Mouse (Mus musculus) neural tube, embryonic 14.5 days (tissue): Measurements from ENCODE around the gene Krt90. TPM values are rescaled to one million over a fixed set of nuclear protein-coding genes. Genes with fewer than 3 reads are reported as not detected.
"Not testable (repeated sequence)": the region's sequence is repeated elsewhere in the genome, so short reads cannot be mapped to it uniquely, and the experiment has no call there.

Experiments
- ATAC-seq: fragments of 200-750 bp; cut with Nextera tagmentation; 2 replicates; pipeline ENCODE4 v1.8.0; 2017; ENCODE audit warnings: low read depth, mild to moderate bottlenecking, moderate TSS enrichment, moderate library complexity
- H3K27ac ChIP-seq: fragments of 300-500 bp; sonication (generic); 2 replicates; pipeline ENCODE4 v1.5.1; 2014; ENCODE audit warnings: low read depth, mild to moderate bottlenecking, control low read depth, low read length, moderate library complexity, mixed read lengths
- H3K27me3 ChIP-seq: fragments of 300-500 bp; sonication (generic); 2 replicates; pipeline ENCODE4 v1.6.1; 2014; ENCODE audit warnings: low read length; ENCODE audit not compliant: control insufficient read depth, insufficient read depth
- H3K36me3 ChIP-seq: fragments of 300-500 bp; sonication (generic); 2 replicates; pipeline ENCODE4 v1.6.1; 2014; ENCODE audit warnings: low read length, mixed read lengths; ENCODE audit not compliant: control insufficient read depth, insufficient read depth
- H3K4me1 ChIP-seq: fragments of 300-500 bp; sonication (generic); 2 replicates; pipeline ENCODE4 v1.6.1; 2014; ENCODE audit warnings: low read length; ENCODE audit not compliant: control insufficient read depth, insufficient read depth
- H3K4me2 ChIP-seq: fragments of 300-500 bp; sonication (generic); 2 replicates; pipeline ENCODE4 v1.6.1; 2014; ENCODE audit warnings: mild to moderate bottlenecking, low read depth, low read length, control low read depth
- H3K4me3 ChIP-seq: fragments of 300-500 bp; sonication (generic); 2 replicates; pipeline ENCODE4 v1.5.1; 2014; ENCODE audit warnings: low read depth, low read length, control low read depth, mixed read lengths
- H3K9ac ChIP-seq: fragments of 300-500 bp; sonication (generic); replicated peaks from 2 replicates; pipeline ENCODE4 v1.6.1; 2014; ENCODE audit warnings: low read depth, mild to moderate bottlenecking, control low read depth, low read length, mixed read lengths
- H3K9me3 ChIP-seq: fragments of 300-500 bp; sonication (generic); 2 replicates; pipeline ENCODE4 v1.6.1; 2016; ENCODE audit warnings: low read length; ENCODE audit not compliant: control insufficient read depth
- WGBS: fragments of 180-500 bp; shearing (Covaris S2); extraction: QIAGEN DNeasy Blood & Tissue Kit; methylation state at CpG from one replicate; pipeline ENCODE4 v1.1.7; 2014; 5-methylcytosine and 5-hydroxymethylcytosine counted together
- microRNA-seq: library from miRNA; unstranded; fragments of <30 nt; microRNA quantifications from one replicate; pipeline ENCODE4, GENCODE M21; 2016
- polyA plus RNA-seq: library from polyadenylated mRNA; unstranded; fragments of >200 nt; fragmentation: Nextera tagmentation; extraction: Ambion mirVana; gene quantifications from 2 replicates; pipeline ENCODE4 v1.2.1, GENCODE M21; 2014

Gene Krt90
- polyA plus RNA-seq, 1 experiment from 2014 or later, result 0.13 TPM

GRCm38 (mm10) chr15:101532720-101533119 is 30.0 kb downstream of the Krt90 start, which contains the start of gene Krt84:
Krt84 (minus strand) TSS chr15:101532820.
- H3K9me3 ChIP-seq, result no peaks in the 10 kb centered on the region
- no peak within 1 kb of the TSS for H3K4me2 ChIP-seq
- no peaks in the 10 kb centered on the region for H3K36me3 ChIP-seq
- 68% methylated on average over 7 of the region's 7 CpGs for WGBS
- H3K27me3 ChIP-seq, result no peaks in the 10 kb centered on the region
- H3K9ac ChIP-seq, result no peak within 1 kb of the TSS
- no peaks in the 10 kb centered on the region for H3K4me1 ChIP-seq
- no peak within 1 kb of the TSS for H3K27ac ChIP-seq
- no peak within 1 kb of the TSS for H3K4me3 ChIP-seq
- ATAC-seq, result no peak

- no peaks in the 10 kb centered on the region for H3K27me3 ChIP-seq
- H3K4me2 ChIP-seq, result no peak overlapping the region
- no peaks in the 10 kb centered on the region for H3K9me3 ChIP-seq
- no peak overlapping the region for H3K27ac ChIP-seq
- H3K4me3 ChIP-seq, result no peak overlapping the region
- no peaks in the 10 kb centered on the region for H3K4me1 ChIP-seq
- ATAC-seq, result no peak
- 76% methylated on average over 4 of the region's 4 CpGs for WGBS
- H3K36me3 ChIP-seq, result no peaks in the 10 kb centered on the region
- H3K9ac ChIP-seq, result no peak overlapping the region
Measured at GRCm38 (mm10) chr15:101522556-101523232, 40.1 kb downstream of the Krt90 start.

GRCm38 (mm10) chr15:101519792-101520191 is 43.0 kb downstream of the Krt90 start:
- no peaks in the 10 kb centered on the region for H3K36me3 ChIP-seq
- H3K27me3 ChIP-seq, result no peaks in the 10 kb centered on the region
- no peak overlapping the region for H3K4me3 ChIP-seq
- H3K9ac ChIP-seq, result no peak overlapping the region
- no peak overlapping the region for H3K27ac ChIP-seq
- no peaks in the 10 kb centered on the region for H3K4me1 ChIP-seq
- no peak overlapping the region for H3K4me2 ChIP-seq
- no peak for ATAC-seq
- H3K9me3 ChIP-seq, result no peaks in the 10 kb centered on the region
- 15% methylated on average over 2 of the region's 2 CpGs for WGBS

GRCm38 (mm10) chr15:101517161-101517560 is 45.6 kb downstream of the Krt90 start, which contains the start of gene Gm49425:
Gm49425 (minus strand) TSS chr15:101517261.
- ATAC-seq, H3K4me3 ChIP-seq, H3K27me3 ChIP-seq, H3K9ac ChIP-seq, H3K27ac ChIP-seq, H3K4me1 ChIP-seq, H3K36me3 ChIP-seq, H3K4me2 ChIP-seq, H3K9me3 ChIP-seq: not testable (repeated sequence)
- WGBS, result 85% methylated on average over 2 of the region's 2 CpGs

GRCm38 (mm10) chr15:101508247-101508646 is 54.5 kb downstream of the Krt90 start:
- no peak overlapping the region for H3K4me2 ChIP-seq
- WGBS, result 81% methylated on average over 9 of the region's 9 CpGs

GRCm38 (mm10) chr15:101506896-101507758 is 55.6 kb downstream of the Krt90 start:
- Histone ChIP-seq H3K27me3 (no peaks in the 10 kb centered on the region), H3K36me3 (no peaks in the 10 kb centered on the region), H3K9me3 (no peaks in the 10 kb centered on the region), H3K9ac (no peak overlapping the region), H3K4me3 (no peak overlapping the region), H3K4me2 (no peak overlapping the region), H3K27ac (no peak overlapping the region), H3K4me1 (no peaks in the 10 kb centered on the region)
- ATAC-seq, result no peak
- WGBS, result 77% methylated on average over 14 of the region's 14 CpGs

More at GRCm38 (mm10) chr15:101508247-101508646, 54.5 kb downstream of the Krt90 start:
- Histone ChIP-seq H3K4me1 (no peaks in the 10 kb centered on the region), H3K9me3 (no peaks in the 10 kb centered on the region), H3K36me3 (no peaks in the 10 kb centered on the region), H3K27ac (no peak overlapping the region), H3K27me3 (no peaks in the 10 kb centered on the region), H3K9ac (no peak overlapping the region), H3K4me3 (no peak overlapping the region)
- ATAC-seq, result no peak

Small RNA genes lying within 50 kb of the gene (microRNA-seq; reads per million reads assigned to microRNA genes)
- gene Gm44393, result not detected
- not detected for gene Gm44460

Other genes with a start within 250 kb of the Krt90 start
- gene Krt80, start 192.8 kb downstream of the Krt90 start, polyA plus RNA-seq, result 0.08 and 0.28 TPM in 2 replicates
- gene Krt7, start 151.9 kb downstream of the Krt90 start, polyA plus RNA-seq, result 0.10 and 0.33 TPM in 2 replicates
- 0.19 and 0.40 TPM in 2 replicates for gene Krt87, start 124.1 kb downstream of the Krt90 start, polyA plus RNA-seq
- not detected in 2 replicates for gene Krt88, start 115.2 kb downstream of the Krt90 start, polyA plus RNA-seq
- gene Krt81, start 99.2 kb downstream of the Krt90 start, polyA plus RNA-seq, result 0.17 TPM in 1 of 2 replicates, not detected in the other
- not detected in 2 replicates for gene Krt86, start 89.5 kb downstream of the Krt90 start, polyA plus RNA-seq
- not detected in 2 replicates for gene Krt83, start 71.4 kb downstream of the Krt90 start, polyA plus RNA-seq
- 0.29 TPM in 1 of 2 replicates, not detected in the other for gene Gm49425, start 45.7 kb downstream of the Krt90 start, polyA plus RNA-seq
- 0.11 TPM in 1 of 2 replicates, not detected in the other for gene Krt84, start 30.1 kb downstream of the Krt90 start, polyA plus RNA-seq
- gene Krt82, start 12.3 kb downstream of the Krt90 start, polyA plus RNA-seq, result not detected in 2 replicates
- gene Krt75, start 11.0 kb upstream of the Krt90 start, polyA plus RNA-seq, result 0.08 TPM in 1 of 2 replicates, not detected in the other
- not detected in 2 replicates for gene Gm5414, start 65.2 kb upstream of the Krt90 start, polyA plus RNA-seq
- not detected in 2 replicates for gene Gm5478, start 84.4 kb upstream of the Krt90 start, polyA plus RNA-seq
- not detected in 2 replicates for gene Krt6b, start 117.3 kb upstream of the Krt90 start, polyA plus RNA-seq
- gene Krt6a, start 131.4 kb upstream of the Krt90 start, polyA plus RNA-seq, result not detected in 2 replicates
- gene Krt5, start 149.9 kb upstream of the Krt90 start, polyA plus RNA-seq, result not detected in 2 replicates
- 0.27 and 0.48 TPM in 2 replicates for gene Krt71, start 180.2 kb upstream of the Krt90 start, polyA plus RNA-seq
- gene Krt72, start 223.5 kb upstream of the Krt90 start, polyA plus RNA-seq, result not detected in 2 replicates
- gene Krt73, start 239.4 kb upstream of the Krt90 start, polyA plus RNA-seq, result 0.36 TPM in 2 replicates